ENCODE assay signal across 36 mouse cellular contexts in genomic region chr16:20315266-20315665, GRCm38 (mm10). TPM values are rescaled to one million over a fixed set of nuclear protein-coding genes. Genes with fewer than 3 reads are reported as not detected.
"Had no signal": no experiment of that assay in that cellular context is flagged by ENCODE, and none has a peak within 500 bp of the region (broad histone marks: within the 10 kb centered on the region; RNA-seq: fewer than 3 reads in every experiment).

No protein-coding gene starts in this region.

- H3K4me1 ChIP-seq: hindbrain, embryonic 10.5 days; hindbrain, embryonic 12.5 days; intestine, embryonic 15.5 days; limb, embryonic 10.5 days; limb, embryonic 12.5 days; liver, embryonic 12.5 days had no signal

- H3K4me2 ChIP-seq: heart, embryonic 12.5 days; hindbrain, embryonic 12.5 days; hindbrain, embryonic 14.5 days; intestine, embryonic 15.5 days; limb, embryonic 12.5 days; liver, embryonic 12.5 days had no signal

- H3K27me3 ChIP-seq: heart, embryonic 12.5 days; hindbrain, embryonic 12.5 days; intestine, embryonic 15.5 days; limb, embryonic 12.5 days; liver, embryonic 12.5 days had no signal

- DNase-seq: gastrocnemius, adult 2 months; gastrocnemius, postnatal 10 days; gastrocnemius, postnatal 25 days; heart, adult 18-20 months; heart, postnatal 10 days; heart, postnatal 4 days; kidney, adult 18-20 months; kidney, adult 8-10 months; kidney, postnatal 10 days; kidney, postnatal 25 days; kidney, postnatal 4 days had no signal

- H3K27ac ChIP-seq: gastrocnemius, adult 2 months; heart, embryonic 10.5 days; hindbrain, embryonic 10.5 days; hindbrain, embryonic 12.5 days; hindbrain, embryonic 14.5 days; intestine, embryonic 15.5 days; layer of hippocampus, adult 2 months; left cerebral cortex, adult 2 months; limb, embryonic 10.5 days; limb, embryonic 12.5 days; liver, embryonic 12.5 days; liver, embryonic 14.5 days had no signal

- H3K9ac ChIP-seq: heart, embryonic 12.5 days; hindbrain, embryonic 12.5 days; hindbrain, embryonic 14.5 days; intestine, embryonic 15.5 days; limb, embryonic 12.5 days; liver, embryonic 12.5 days; liver, embryonic 14.5 days had no signal

- ATAC-seq: hindbrain, embryonic 16.5 days; inflammation-experienced regulatory T-cells, adult 6 months; intestine, embryonic 15.5 days; intestine, postnatal 0 days; liver, embryonic 12.5 days had no signal

- H3K9me3 ChIP-seq: heart, embryonic 10.5 days; heart, embryonic 12.5 days; hindbrain, embryonic 10.5 days; hindbrain, embryonic 12.5 days; intestine, embryonic 15.5 days; limb, embryonic 10.5 days; limb, embryonic 12.5 days; liver, embryonic 12.5 days had no signal

- H3K36me3 ChIP-seq: heart, embryonic 10.5 days; heart, embryonic 12.5 days; hindbrain, embryonic 10.5 days; hindbrain, embryonic 12.5 days; intestine, embryonic 15.5 days; limb, embryonic 10.5 days; limb, embryonic 12.5 days; liver, embryonic 12.5 days had no signal

- H3K4me3 ChIP-seq: gastrocnemius, adult 2 months; heart, embryonic 10.5 days; heart, embryonic 12.5 days; hindbrain, embryonic 10.5 days; hindbrain, embryonic 12.5 days; intestine, embryonic 15.5 days; layer of hippocampus, adult 2 months; left cerebral cortex, adult 2 months; limb, embryonic 10.5 days; limb, embryonic 12.5 days; liver, embryonic 12.5 days had no signal

RNA-seq across cellular contexts. Expression of gene Cyp2ab1, which starts 9.9 kb away (rescaled TPM):
- total RNA-seq: gastrocnemius, postnatal 10 days; layer of hippocampus, adult 2 months; layer of hippocampus, postnatal 10 days; layer of hippocampus, postnatal 25 days; left cerebral cortex, adult 2 months; left cerebral cortex, postnatal 14 days; left cerebral cortex, postnatal 36 days; liver, adult 2 months had no signal
- polyA plus RNA-seq: heart, embryonic 10.5 days; heart, embryonic 12.5 days; heart, embryonic 14.5 days; heart, embryonic 16.5 days; hindbrain, embryonic 10.5 days; hindbrain, embryonic 12.5 days; hindbrain, embryonic 14.5 days; hindbrain, embryonic 16.5 days; inflammation-experienced regulatory T-cells, adult 6 months; intestine, embryonic 15.5 days; intestine, postnatal 0 days; kidney, embryonic 14.5 days; kidney, embryonic 16.5 days; limb, embryonic 10.5 days; limb, embryonic 12.5 days; liver, embryonic 12.5 days; liver, embryonic 14.5 days; liver, embryonic 16.5 days had no signal
